Mouse (Mus musculus) heart, embryonic 11.5 days (tissue): Measurements from ENCODE around the gene Ppp1r15a. TPM values are rescaled to one million over a fixed set of nuclear protein-coding genes. Genes with fewer than 3 reads are reported as not detected.
"Not testable (repeated sequence)": the region's sequence is repeated elsewhere in the genome, so short reads cannot be mapped to it uniquely, and the experiment has no call there.

Experiments
- ATAC-seq: fragments of 200-750 bp; cut with Nextera tagmentation; replicated peaks from 2 replicates; pipeline ENCODE4 v1.8.0; 2017; ENCODE audit warnings: moderate library complexity; ENCODE audit not compliant: insufficient number of reproducible peaks, low FRiP score, low TSS enrichment
- H3K27ac ChIP-seq: fragments of 300-500 bp; sonication (generic); 2 replicates; pipeline ENCODE4 v1.5.1; 2014; ENCODE audit warnings: mild to moderate bottlenecking, low read depth, low read length
- H3K27me3 ChIP-seq: fragments of 300-500 bp; sonication (generic); 2 replicates; pipeline ENCODE4 v1.6.1; 2014; ENCODE audit warnings: mild to moderate bottlenecking, low read length, mixed read lengths; ENCODE audit not compliant: control insufficient read depth, insufficient read depth
- H3K36me3 ChIP-seq: fragments of 300-500 bp; sonication (generic); 2 replicates; pipeline ENCODE4 v1.6.1; 2014; ENCODE audit warnings: mild to moderate bottlenecking, low read length, moderate library complexity, mixed read lengths; ENCODE audit not compliant: control insufficient read depth, insufficient read depth
- H3K4me1 ChIP-seq: fragments of 300-500 bp; sonication (generic); 2 replicates; pipeline ENCODE4 v1.6.1; 2014; ENCODE audit warnings: low read length; ENCODE audit not compliant: control insufficient read depth, insufficient read depth
- H3K4me2 ChIP-seq: fragments of 300-500 bp; sonication (generic); 2 replicates; pipeline ENCODE4 v1.6.1; 2014; ENCODE audit warnings: mild to moderate bottlenecking, moderate library complexity
- H3K4me3 ChIP-seq: fragments of 300-500 bp; sonication (generic); 2 replicates; pipeline ENCODE4 v1.5.1; 2014; ENCODE audit warnings: low read depth, low read length
- H3K9ac ChIP-seq: fragments of 300-500 bp; sonication (generic); 2 replicates; pipeline ENCODE4 v1.6.1; 2014; ENCODE audit warnings: mild to moderate bottlenecking, low read depth, low read length, moderate library complexity
- H3K9me3 ChIP-seq: fragments of 300-500 bp; sonication (generic); replicated peaks from 2 replicates; pipeline ENCODE4 v1.6.1; 2016; ENCODE audit warnings: low read length; ENCODE audit not compliant: control insufficient read depth
- WGBS: fragments of 180-500 bp; shearing (Covaris S2); extraction: QIAGEN DNeasy Blood & Tissue Kit; methylation state at CpG from one replicate; pipeline ENCODE4 v1.1.7; 2014; ENCODE audit not compliant: insufficient replicate concordance; 5-methylcytosine and 5-hydroxymethylcytosine counted together
- polyA plus RNA-seq: library from polyadenylated mRNA; unstranded; fragments of >200 nt; fragmentation: Nextera tagmentation; extraction: Ambion mirVana; gene quantifications from 2 replicates; pipeline ENCODE4 v1.2.1, GENCODE M21; 2014

Ppp1r15a gene
- polyA plus RNA-seq, 1 experiment from 2014 or later = 28.8 TPM

DNA sequence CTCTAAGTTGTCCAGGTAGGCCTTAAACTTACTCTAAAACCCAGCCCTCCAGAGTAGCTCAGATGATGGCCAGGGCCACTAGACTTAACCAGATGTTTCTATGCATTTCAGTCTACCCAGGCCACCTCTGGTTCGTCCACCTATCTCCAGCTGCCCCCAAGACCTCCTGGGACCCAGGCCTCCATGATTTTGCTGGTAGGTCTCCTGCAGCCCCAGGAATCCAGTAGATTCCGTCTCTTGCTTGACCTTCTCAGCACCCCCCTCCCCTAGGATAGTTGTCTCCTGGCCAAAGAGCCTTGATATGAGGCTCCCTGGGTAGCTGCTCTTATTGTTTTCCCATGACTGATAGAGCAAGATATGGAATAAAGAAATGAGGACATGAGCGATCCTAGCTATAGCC lies 13.0 kb upstream of the Ppp1r15a start:
- Histone ChIP-seq H3K9ac (no peak overlapping the region), H3K9me3 (no peaks in the 10 kb centered on the region), H3K36me3 (no peaks in the 10 kb centered on the region), H3K4me3 (no peak overlapping the region), H3K27ac (no peak overlapping the region), H3K4me1 (peaks cover 4% of the 10 kb centered on the region), H3K4me2 (no peak overlapping the region), H3K27me3 (no peaks in the 10 kb centered on the region)
- 77% methylated on average over 3 of the region's 3 CpGs for WGBS
- no peak for ATAC-seq

GRCm38 (mm10) chr7:45538163-45539041 lies 12.3 kb upstream of the Ppp1r15a start:
- Histone ChIP-seq H3K27me3 (no peaks in the 10 kb centered on the region), H3K36me3 (no peaks in the 10 kb centered on the region), H3K9me3 (no peaks in the 10 kb centered on the region), H3K9ac (peak overlapping the region; percentile 62), H3K27ac (no peak overlapping the region), H3K4me3 (peak overlapping the region; percentile 55), H3K4me1 (peaks cover 4% of the 10 kb centered on the region), H3K4me2 (peak overlapping the region; percentile 90)
- peak; percentile 60; the same call in 1 of the 2 replicates for ATAC-seq
- 4% methylated on average over 28 of the region's 29 CpGs for WGBS

DNA sequence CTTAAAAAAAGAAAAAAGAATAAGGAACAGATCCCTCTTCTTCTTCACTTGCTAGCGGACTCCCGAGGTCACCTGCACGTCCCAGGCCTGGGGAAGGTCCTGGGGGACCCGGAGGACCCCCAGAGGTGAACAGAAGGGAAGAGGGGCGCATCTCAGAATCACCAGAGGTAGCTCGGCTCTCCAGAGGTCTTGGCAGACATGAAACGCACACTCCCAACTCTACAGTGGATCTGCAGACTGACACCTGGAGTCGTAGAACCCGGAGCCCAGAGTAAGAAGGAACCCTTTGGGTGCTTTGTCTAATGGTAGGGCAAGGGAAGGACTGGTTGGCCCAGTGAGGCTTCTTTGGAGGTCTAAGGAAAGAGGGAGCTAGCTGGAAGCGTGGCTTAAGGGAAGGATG lies 11.5 kb upstream of the Ppp1r15a start:
- Histone ChIP-seq H3K4me1 (peaks cover 4% of the 10 kb centered on the region), H3K9me3 (no peaks in the 10 kb centered on the region), H3K36me3 (no peaks in the 10 kb centered on the region), H3K27ac (no peak overlapping the region), H3K9ac (peak overlapping the region; percentile 62; the same call in 1 of the 2 replicates), H3K27me3 (no peaks in the 10 kb centered on the region), H3K4me3 (peak overlapping the region; percentile 55), H3K4me2 (peak overlapping the region; percentile 90)
- no peak for ATAC-seq
- 71% methylated on average over 10 of the region's 10 CpGs for WGBS

DNA sequence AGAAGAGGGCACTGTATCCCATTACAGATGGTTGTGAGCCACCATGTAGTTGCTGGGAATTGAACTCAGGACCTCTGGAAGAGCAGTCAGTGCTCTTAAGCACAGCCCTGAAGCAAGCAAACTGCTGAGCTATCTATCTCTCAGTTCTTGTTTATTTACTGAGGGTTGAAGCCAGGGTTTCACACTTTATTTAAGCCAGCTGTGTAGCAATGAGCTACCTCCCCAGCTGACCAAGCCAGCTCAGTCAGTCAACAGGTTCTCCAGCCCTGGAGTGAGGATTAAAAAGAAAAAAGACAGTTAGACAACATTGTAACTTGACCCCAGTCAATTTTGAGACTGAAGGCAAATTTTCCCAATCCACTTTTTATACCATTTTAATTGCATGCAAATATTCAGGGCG lies 9.6 kb upstream of the Ppp1r15a start:
- H3K4me3 ChIP-seq = no peak overlapping the region
- H3K27ac ChIP-seq = no peak overlapping the region
- WGBS = 73% methylated on average over 1 of the region's 1 CpGs
- no peaks in the 10 kb centered on the region for H3K36me3 ChIP-seq
- no peak for ATAC-seq
- no peaks in the 10 kb centered on the region for H3K9me3 ChIP-seq
- peaks cover 5% of the 10 kb centered on the region for H3K4me1 ChIP-seq
- H3K9ac ChIP-seq = no peak overlapping the region
- no peak overlapping the region for H3K4me2 ChIP-seq
- no peaks in the 10 kb centered on the region for H3K27me3 ChIP-seq

- WGBS = 82% methylated on average over 2 of the region's 2 CpGs
- H3K27me3 ChIP-seq = no peaks in the 10 kb centered on the region
- no peak overlapping the region for H3K9ac ChIP-seq
- no peak for ATAC-seq
- H3K4me1 ChIP-seq = peaks cover 14% of the 10 kb centered on the region
- no peak overlapping the region for H3K4me2 ChIP-seq
- H3K4me3 ChIP-seq = no peak overlapping the region
- H3K9me3 ChIP-seq = no peaks in the 10 kb centered on the region
- no peak overlapping the region for H3K27ac ChIP-seq
- no peaks in the 10 kb centered on the region for H3K36me3 ChIP-seq
Observed at GRCm38 (mm10) chr7:45530643-45531042, 4.6 kb upstream of the Ppp1r15a start.

DNA sequence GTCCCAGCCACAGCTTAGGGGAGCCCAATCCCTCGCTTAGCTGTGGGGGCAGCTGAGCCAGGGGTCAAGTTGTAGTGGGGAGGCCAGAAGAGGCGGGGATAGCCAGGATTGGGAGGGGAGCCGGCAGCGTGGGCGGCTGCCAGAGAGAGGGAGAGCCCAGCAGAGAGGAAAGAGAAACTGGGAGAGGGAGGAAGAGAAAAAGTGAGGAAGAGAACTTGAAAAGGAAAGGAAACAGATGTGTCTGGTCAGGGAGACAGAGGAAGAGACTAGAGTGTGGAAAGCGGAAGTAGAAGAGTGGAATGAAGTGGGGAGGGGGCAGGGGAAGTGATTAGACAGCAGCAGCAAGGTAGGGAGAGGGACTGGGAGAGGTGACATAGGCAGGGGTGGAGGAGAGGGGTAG lies 3.4 kb upstream of the Ppp1r15a start:
- no peak overlapping the region for H3K9ac ChIP-seq
- H3K9me3 ChIP-seq = no peaks in the 10 kb centered on the region
- peaks cover 21% of the 10 kb centered on the region for H3K4me1 ChIP-seq
- H3K27ac ChIP-seq = no peak overlapping the region
- no peak for ATAC-seq
- WGBS = 10% methylated on average over 6 of the region's 6 CpGs
- H3K4me2 ChIP-seq = peak overlapping the region; percentile 31; the same call in 1 of the 2 replicates
- H3K4me3 ChIP-seq = no peak overlapping the region
- no peaks in the 10 kb centered on the region for H3K27me3 ChIP-seq
- no peaks in the 10 kb centered on the region for H3K36me3 ChIP-seq

- not testable (repeated sequence) for H3K27me3 ChIP-seq, H3K9me3 ChIP-seq, H3K27ac ChIP-seq, ATAC-seq, H3K4me3 ChIP-seq, H3K9ac ChIP-seq, H3K36me3 ChIP-seq
- H3K4me1 ChIP-seq = peaks cover 29% of the 10 kb centered on the region
- peak overlapping the region; percentile 79; the same call in 1 of the 2 replicates for H3K4me2 ChIP-seq
- 74% methylated on average over 6 of the region's 6 CpGs for WGBS
Observed at GRCm38 (mm10) chr7:45527169-45527568, 1.1 kb upstream of the Ppp1r15a start.

DNA sequence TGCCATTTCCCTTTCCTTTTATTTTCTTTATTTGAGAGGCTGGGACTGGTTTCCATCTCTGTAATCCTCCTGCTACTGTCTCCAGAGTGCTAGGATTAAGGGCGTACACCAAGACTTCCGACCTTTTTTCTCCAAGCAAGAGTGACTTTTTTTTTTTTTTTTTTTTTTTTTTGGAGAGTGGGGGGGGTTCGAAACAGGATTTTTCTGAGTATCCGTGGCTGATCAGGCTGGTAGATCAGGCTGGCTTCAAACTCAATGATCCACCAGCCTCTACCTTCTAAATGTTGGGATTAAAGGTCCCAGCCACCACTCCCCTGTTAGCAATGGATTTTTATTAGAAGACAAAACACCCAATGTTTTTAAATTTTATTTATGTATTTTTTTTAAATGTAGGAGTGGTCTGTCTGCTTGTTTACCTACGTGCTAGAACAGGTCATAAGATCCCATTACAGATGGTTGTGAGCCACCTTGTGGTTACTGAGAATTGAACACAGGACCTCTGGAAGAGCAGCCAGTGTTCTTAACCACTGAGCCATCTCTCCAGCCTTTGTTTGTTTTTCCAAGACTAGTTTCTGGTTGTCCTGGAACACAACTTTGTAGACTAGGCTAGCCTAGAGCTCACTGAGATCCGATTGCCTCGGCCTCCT lies 529 bp upstream of the Ppp1r15a start:
- Histone ChIP-seq H3K9ac (peak overlapping the region; percentile 96), H3K9me3 (no peaks in the 10 kb centered on the region), H3K4me1 (peaks cover 29% of the 10 kb centered on the region), H3K4me2 (peak overlapping the region; percentile 79), H3K27ac (peak overlapping the region; percentile 96), H3K27me3 (no peaks in the 10 kb centered on the region), H3K36me3 (no peaks in the 10 kb centered on the region), H3K4me3 (peak overlapping the region; percentile 74)
- 16% methylated on average over 7 of the region's 7 CpGs for WGBS
- ATAC-seq = no peak
